Mouse (Mus musculus): ENCODE data around the gene Ano6. TPM values are rescaled to one million over a fixed set of nuclear protein-coding genes. Genes with fewer than 3 reads are reported as not detected.

The Ano6 gene
- total and polyA plus RNA-seq, 3 experiments: 14.9 to 27.0 (median 18.4) TPM

DNA sequence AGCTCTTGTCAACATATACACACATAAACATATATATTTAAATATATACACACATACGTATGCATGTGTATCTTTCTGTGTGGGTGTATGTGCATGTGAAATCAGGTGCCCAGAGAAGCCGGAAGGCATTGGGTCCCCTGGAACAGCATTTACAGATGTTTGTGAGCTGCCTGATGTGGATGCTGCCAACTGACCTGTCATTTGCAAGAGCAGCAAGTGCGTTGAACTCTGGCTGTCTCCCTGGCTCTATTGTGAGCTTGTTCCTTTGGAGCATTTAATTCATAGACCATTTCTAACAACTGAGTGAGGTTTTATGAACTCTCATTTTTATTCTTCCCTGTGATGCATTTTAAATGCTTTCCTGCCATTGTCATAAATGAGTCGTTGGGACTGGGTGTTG lies 91.8 kb downstream of the Ano6 start:
- DNase-seq (ENCODE audit: extremely low read depth): no peak
- Histone ChIP-seq H3K27ac (ENCODE audit: insufficient read depth, low read depth) (no peak overlapping the region), H3K79me2 (replicated peaks; ENCODE audit: control insufficient read depth, extremely low read depth, insufficient read depth, poor library complexity, severe bottlenecking) (no peaks in the 10 kb centered on the region), H3K9ac (ENCODE audit: insufficient read depth, low read depth) (no peak overlapping the region), H3K4me3 (replicated peaks in 1 of 3; ENCODE audit: low read depth in 2 of 3, low read length in 2 of 3, poor library complexity in 1 of 3) (no peak overlapping the region), H3K4me2 (ENCODE audit: insufficient read depth, low read depth, poor library complexity, severe bottlenecking) (no peak overlapping the region), H3K27me3 (replicated peaks) (no peaks in the 10 kb centered on the region), H3K36me3 (replicated peaks in 1 of 2; ENCODE audit: control insufficient read depth in 1 of 2, insufficient read depth in 1 of 2, low read length in 1 of 2) (peaks cover 0 to 20% of the 10 kb centered on the region in 2 experiments), H3K4me1 (ENCODE audit: control insufficient read depth in 1 of 2, insufficient read depth in 2 of 2) (peaks cover 2 to 37% of the 10 kb centered on the region in 2 experiments; a peak in 3 of 4 replicates), H3K9me3 (replicated peaks; ENCODE audit: low read length) (no peaks in the 10 kb centered on the region)
- in situ Hi-C loops (cut with MboI; ENCODE audit: low pct_ligation_motif_present, low pct_unique_long_range_greater_than_20kb, low sequenced_read_pairs): no loop called here
- dilution Hi-C loops (cut with MboI; ENCODE audit: extremely low pct_ligation_motif_present, extremely low pct_unique_long_range_greater_than_20kb, low sequenced_read_pairs): no loop called here
- TF ChIP-seq MXI1 (IDR thresholded peaks at IDR 0.05; ENCODE audit: low read depth, low read length) (no peak), ETS1 (conservative IDR thresholded peaks at IDR 0.05; ENCODE audit: low read depth, low read length) (no peak), IRF4 (IDR thresholded peaks at IDR 0.05; ENCODE audit: low read depth, low read length) (no peak), PAX5 (IDR thresholded peaks at IDR 0.05; ENCODE audit: low read length) (no peak), ELF1 (IDR thresholded peaks at IDR 0.05; ENCODE audit: low read depth, low read length) (no peak), ZKSCAN1 (IDR thresholded peaks at IDR 0.05; ENCODE audit: borderline replicate concordance, low read depth, low read length) (no peak), JUN (IDR thresholded peaks at IDR 0.05; ENCODE audit: insufficient read depth, low read depth, low read length) (no peak), POLR2A (IDR thresholded peaks at IDR 0.05; ENCODE audit: low read depth, low read length) (no peak), MAFK (IDR thresholded peaks at IDR 0.05; ENCODE audit: insufficient replicate concordance, low read length) (no peak), USF1 (IDR thresholded peaks at IDR 0.05; ENCODE audit: low read depth, low read length) (no peak), ZMIZ1 (IDR thresholded peaks at IDR 0.05; ENCODE audit: low read depth, low read length) (no peak), GABPA (IDR thresholded peaks at IDR 0.05; ENCODE audit: insufficient replicate concordance, low read depth, low read length) (no peak), POLR2AphosphoS2 (IDR thresholded peaks at IDR 0.05; ENCODE audit: low read depth, low read length) (no peak), ZNF384 (IDR thresholded peaks at IDR 0.05; ENCODE audit: low read depth, low read length) (no peak), TCF12 (IDR thresholded peaks at IDR 0.05; ENCODE audit: low read depth, low read length) (no peak), EP300 (IDR thresholded peaks at IDR 0.05; ENCODE audit: low read length) (no peak)

DNA sequence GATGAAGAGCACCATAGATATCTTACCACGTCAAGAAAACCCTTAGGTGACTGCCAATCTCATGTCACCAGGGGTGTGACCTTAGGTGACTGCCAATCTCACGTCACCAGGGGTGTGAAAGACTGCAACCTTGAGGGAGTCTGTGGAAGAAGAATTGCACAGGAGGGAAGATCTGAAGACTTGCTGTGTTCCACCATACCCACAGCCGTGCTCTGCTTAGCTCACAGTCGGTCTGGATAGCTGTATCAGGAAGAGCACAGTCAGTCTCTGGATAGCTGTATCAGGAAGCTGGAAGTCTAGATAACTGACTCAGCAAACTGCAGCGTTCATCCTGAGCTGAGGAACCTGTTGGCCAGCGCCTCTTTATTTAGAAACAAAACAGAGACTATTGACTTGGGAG lies 92.9 kb downstream of the Ano6 start:
- H3K4me1 ChIP-seq (ENCODE audit: control insufficient read depth in 1 of 2, insufficient read depth in 2 of 2): peaks cover 2 to 48% of the 10 kb centered on the region in 2 experiments; a peak in 3 of 4 replicates
- no peak overlapping the region for H3K4me3 ChIP-seq (replicated peaks in 1 of 3; ENCODE audit: low read depth in 2 of 3, low read length in 2 of 3, poor library complexity in 1 of 3)
- no peaks in the 10 kb centered on the region for H3K79me2 ChIP-seq (replicated peaks; ENCODE audit: control insufficient read depth, extremely low read depth, insufficient read depth, poor library complexity, severe bottlenecking)
- in situ Hi-C loops (cut with MboI; ENCODE audit: low pct_ligation_motif_present, low pct_unique_long_range_greater_than_20kb, low sequenced_read_pairs): no loop called here
- no peaks in the 10 kb centered on the region for H3K9me3 ChIP-seq (replicated peaks; ENCODE audit: low read length)
- peaks cover 0 to 18% of the 10 kb centered on the region in 2 experiments for H3K36me3 ChIP-seq (replicated peaks in 1 of 2; ENCODE audit: control insufficient read depth in 1 of 2, insufficient read depth in 1 of 2, low read length in 1 of 2)
- no peak for DNase-seq (ENCODE audit: extremely low read depth)
- TF ChIP-seq MEF2A (IDR thresholded peaks at IDR 0.05; ENCODE audit: borderline replicate concordance, low read depth, low read length): no peak
- no peak for TF ChIP-seq MAFK (IDR thresholded peaks at IDR 0.05; ENCODE audit: insufficient replicate concordance, low read length)
- TF ChIP-seq TCF12 (IDR thresholded peaks at IDR 0.05; ENCODE audit: low read depth, low read length): no peak
- TF ChIP-seq USF2 (conservative IDR thresholded peaks at IDR 0.05; ENCODE audit: low read depth, low read length): no peak
- TF ChIP-seq KAT2A (IDR thresholded peaks at IDR 0.05; ENCODE audit: insufficient replicate concordance, low read length): no peak
- no peak for TF ChIP-seq ZC3H11A (IDR thresholded peaks at IDR 0.05; ENCODE audit: low read depth, low read length)
- TF ChIP-seq PAX5 (IDR thresholded peaks at IDR 0.05; ENCODE audit: low read length): no peak
- no peak for TF ChIP-seq CHD2 (IDR thresholded peaks at IDR 0.05; ENCODE audit: low read length)
- H3K27me3 ChIP-seq (replicated peaks): no peaks in the 10 kb centered on the region
- no peak overlapping the region for H3K9ac ChIP-seq (ENCODE audit: insufficient read depth, low read depth)
- dilution Hi-C loops (cut with MboI; ENCODE audit: extremely low pct_ligation_motif_present, extremely low pct_unique_long_range_greater_than_20kb, low sequenced_read_pairs): no loop called here
- H3K4me2 ChIP-seq (ENCODE audit: insufficient read depth, low read depth, poor library complexity, severe bottlenecking): no peak overlapping the region
- H3K27ac ChIP-seq (ENCODE audit: insufficient read depth, low read depth): no peak overlapping the region

Measured in CH12.LX (cell line).